Mouse (Mus musculus): ENCODE measurements around the gene Bag1. TPM values are rescaled to one million over a fixed set of nuclear protein-coding genes. Genes with fewer than 3 reads are reported as not detected.
A peak's percentile ranks its signal among the peaks of the same experiment; 100 is the strongest.

Bag1 gene
- 179 and 181 TPM in 2 replicates for polyA plus RNA-seq (2015; fragmentation: Nextera tagmentation; extraction: Ambion mirVana)

DNA sequence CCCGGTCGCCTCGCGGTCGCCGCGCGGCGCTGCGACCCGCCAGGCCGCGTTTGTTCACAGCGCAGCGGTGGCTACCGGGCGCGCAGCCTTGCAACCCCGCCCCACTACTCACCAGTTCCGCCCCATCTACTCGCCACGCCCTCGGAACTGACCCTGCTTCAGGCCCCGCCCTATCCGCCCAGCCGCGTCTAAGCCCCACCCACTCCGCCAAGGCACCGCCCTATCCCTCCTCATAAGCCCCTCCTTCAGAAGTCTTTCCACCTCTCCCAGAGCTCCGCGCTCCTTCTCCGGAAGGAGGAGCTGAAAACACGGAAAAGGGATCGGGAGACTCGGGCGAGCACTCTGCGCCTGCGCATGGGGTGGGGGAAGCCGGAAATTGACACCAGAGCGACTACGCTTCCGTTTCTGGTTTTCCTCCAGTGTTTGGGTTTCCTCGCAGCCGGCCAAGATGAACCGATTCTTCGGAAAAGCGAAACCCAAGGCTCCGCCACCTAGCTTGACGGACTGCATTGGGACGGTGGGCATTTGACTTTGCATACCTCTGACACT is at the start of gene Bag1, which contains the start of gene Chmp5:
Gene Bag1, minus strand, starts transcription at position 135 of the 549 bp plus-strand sequence.
Gene Chmp5, plus strand, starts transcription at position 248 of the 549 bp plus-strand sequence.
- ATAC-seq (replicated peaks; ENCODE audit: insufficient number of reproducible peaks, insufficient read depth, low FRiP score, low read depth): peak; percentile 100
- Histone ChIP-seq H3K4me2 (peak within 1 kb of the TSS; percentile 79), H3K27me3 (no peaks in the 10 kb centered on the region), H3K4me3 (peak within 1 kb of the TSS; percentile 80), H3K36me3 (peaks cover 52% of the 10 kb centered on the region), H3K4me1 (replicated peaks) (peaks cover 22% of the 10 kb centered on the region), H3K27ac (peak within 1 kb of the TSS; percentile 89), H3K9ac (peak within 1 kb of the TSS; percentile 92), H3K9me3 (replicated peaks) (no peaks in the 10 kb centered on the region)
- under 1% methylated on average over 50 of the region's 50 CpGs for WGBS

DNA sequence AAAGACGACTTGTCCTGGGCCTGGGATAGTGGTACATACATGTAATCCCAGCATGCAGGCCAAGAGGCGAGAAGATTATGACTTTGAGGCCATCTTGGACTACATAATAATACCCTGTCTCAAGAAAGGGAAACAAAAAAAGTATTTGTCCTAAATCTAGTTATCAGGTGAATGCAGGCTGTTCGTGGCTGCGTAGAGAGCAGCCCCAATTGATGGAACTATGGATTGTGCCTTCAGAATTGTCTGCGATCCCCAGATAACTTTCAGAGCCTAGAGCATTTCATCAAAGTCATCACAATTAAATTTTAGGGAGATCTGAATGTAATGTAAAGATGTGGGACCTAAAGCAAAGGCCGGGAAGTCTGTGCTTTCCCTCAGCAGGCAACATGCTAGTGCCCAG is 48.2 kb upstream of the Bag1 start:
- Histone ChIP-seq H3K4me3 (no peak overlapping the region), H3K9ac (no peak overlapping the region), H3K36me3 (peaks cover 95% of the 10 kb centered on the region), H3K27ac (no peak overlapping the region), H3K4me1 (replicated peaks) (no peaks in the 10 kb centered on the region), H3K9me3 (replicated peaks) (no peaks in the 10 kb centered on the region), H3K27me3 (no peaks in the 10 kb centered on the region), H3K4me2 (no peak overlapping the region)
- ATAC-seq (replicated peaks; ENCODE audit: insufficient number of reproducible peaks, insufficient read depth, low FRiP score, low read depth): no peak
- 94% methylated on average over 6 of the region's 6 CpGs for WGBS

DNA sequence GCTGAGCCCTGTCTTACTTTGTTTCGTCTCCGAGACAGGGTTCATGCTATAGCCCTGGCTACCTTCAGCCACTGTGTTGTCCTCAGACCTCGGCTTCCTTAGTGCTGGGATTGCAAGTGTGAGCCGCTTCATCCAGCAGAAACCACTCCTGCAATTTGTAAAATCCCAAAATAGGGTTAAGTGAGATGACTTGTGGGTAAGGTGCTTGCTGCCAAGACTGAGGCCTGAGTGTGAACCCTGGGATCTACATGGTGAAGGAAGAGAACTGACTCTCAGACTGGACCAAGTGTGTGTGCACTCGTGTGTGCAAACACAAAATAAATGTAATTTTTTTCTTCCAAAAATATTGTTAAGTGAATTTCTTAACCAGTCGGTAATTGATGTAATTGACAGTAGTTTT is 41.5 kb upstream of the Bag1 start:
- Histone ChIP-seq H3K27me3 (no peaks in the 10 kb centered on the region), H3K4me3 (no peak overlapping the region), H3K9me3 (replicated peaks) (no peaks in the 10 kb centered on the region), H3K4me2 (no peak overlapping the region), H3K36me3 (peaks cover 89% of the 10 kb centered on the region), H3K9ac (no peak overlapping the region), H3K27ac (no peak overlapping the region), H3K4me1 (replicated peaks) (no peaks in the 10 kb centered on the region)
- WGBS: 85% methylated on average over 6 of the region's 6 CpGs
- ATAC-seq (replicated peaks; ENCODE audit: insufficient number of reproducible peaks, insufficient read depth, low FRiP score, low read depth): no peak

DNA sequence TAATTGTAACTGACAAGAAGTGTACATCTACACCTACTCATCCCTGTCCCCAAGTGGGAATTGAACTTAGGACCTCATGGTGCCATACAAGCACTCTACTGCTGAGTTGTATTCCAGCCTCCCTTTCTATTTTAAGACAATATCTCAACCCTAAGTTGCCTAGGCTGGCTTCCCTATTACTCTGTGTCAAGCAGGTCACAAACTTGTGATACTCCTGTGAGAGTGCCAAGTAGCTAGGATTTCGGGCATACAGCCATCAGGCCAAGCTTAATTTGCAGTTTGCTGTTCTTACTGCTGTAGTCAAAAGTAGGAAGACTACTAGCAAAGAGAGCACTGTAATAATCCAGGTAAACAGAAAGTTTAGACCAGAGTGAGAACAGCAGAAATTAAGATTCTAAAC is 35.6 kb upstream of the Bag1 start:
- Histone ChIP-seq H3K9me3 (replicated peaks) (no peaks in the 10 kb centered on the region), H3K4me3 (no peak overlapping the region), H3K9ac (no peak overlapping the region), H3K27me3 (no peaks in the 10 kb centered on the region), H3K4me2 (no peak overlapping the region), H3K27ac (peak overlapping the region; percentile 46; the same call in 1 of the 2 replicates), H3K4me1 (replicated peaks) (peaks cover 9% of the 10 kb centered on the region), H3K36me3 (peaks cover 58% of the 10 kb centered on the region)
- WGBS: 55% methylated on average over 1 of the region's 1 CpGs
- ATAC-seq (replicated peaks; ENCODE audit: insufficient number of reproducible peaks, insufficient read depth, low FRiP score, low read depth): no peak

DNA sequence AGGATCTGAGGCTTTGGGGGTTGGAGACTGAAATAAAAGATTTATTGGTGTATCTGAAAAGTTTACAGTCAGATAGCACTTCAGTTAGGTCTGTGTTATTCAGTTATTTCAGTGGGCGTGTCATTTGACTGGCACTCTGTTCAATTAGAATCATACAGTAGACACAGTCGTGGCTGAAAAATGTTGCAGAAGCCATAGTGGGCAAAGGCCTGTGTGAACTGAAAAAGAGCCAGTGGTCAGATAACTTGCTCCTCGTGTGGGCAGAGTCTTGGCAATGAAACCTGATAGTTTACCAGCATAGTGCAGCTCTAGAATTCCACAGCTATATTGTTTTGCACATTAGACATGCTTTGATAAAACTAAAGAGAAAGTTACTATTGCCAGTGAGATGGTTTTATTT is 34.4 kb upstream of the Bag1 start:
- H3K4me1 ChIP-seq (replicated peaks): peaks cover 9% of the 10 kb centered on the region
- no peaks in the 10 kb centered on the region for H3K9me3 ChIP-seq (replicated peaks)
- H3K36me3 ChIP-seq: peaks cover 60% of the 10 kb centered on the region
- 65% methylated on average over 3 of the region's 3 CpGs for WGBS
- ATAC-seq (replicated peaks; ENCODE audit: insufficient number of reproducible peaks, insufficient read depth, low FRiP score, low read depth): no peak
- no peak overlapping the region for H3K4me3 ChIP-seq
- H3K9ac ChIP-seq: no peak overlapping the region
- H3K27ac ChIP-seq: no peak overlapping the region
- H3K27me3 ChIP-seq: no peaks in the 10 kb centered on the region
- no peak overlapping the region for H3K4me2 ChIP-seq

DNA sequence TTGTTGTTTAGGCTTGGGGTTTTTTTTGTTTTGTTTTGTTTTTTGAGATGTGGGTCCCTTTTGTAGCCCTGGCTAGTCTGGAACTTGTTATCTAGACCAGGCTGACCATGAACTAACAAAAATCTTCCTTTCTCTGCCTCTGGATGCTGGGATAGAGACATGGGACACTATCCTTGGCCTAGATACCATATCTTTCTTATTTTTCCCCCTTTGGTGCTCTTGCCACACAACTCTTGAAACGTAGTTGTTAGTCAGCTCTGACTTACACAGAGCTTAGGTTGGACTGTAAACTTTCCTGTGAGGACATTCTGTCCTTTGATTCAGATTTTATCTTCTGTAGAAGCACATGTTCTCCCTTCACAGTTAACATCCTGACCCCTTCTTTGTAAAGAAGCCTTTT is 31.3 kb upstream of the Bag1 start:
- 89% methylated on average over 1 of the region's 1 CpGs for WGBS
- H3K4me3 ChIP-seq: no peak overlapping the region
- ATAC-seq (replicated peaks; ENCODE audit: insufficient number of reproducible peaks, insufficient read depth, low FRiP score, low read depth): no peak
- H3K9me3 ChIP-seq (replicated peaks): no peaks in the 10 kb centered on the region
- no peak overlapping the region for H3K27ac ChIP-seq
- H3K36me3 ChIP-seq: peaks cover 47% of the 10 kb centered on the region
- no peak overlapping the region for H3K9ac ChIP-seq
- no peak overlapping the region for H3K4me2 ChIP-seq
- H3K27me3 ChIP-seq: no peaks in the 10 kb centered on the region
- H3K4me1 ChIP-seq (replicated peaks): peaks cover 9% of the 10 kb centered on the region

DNA sequence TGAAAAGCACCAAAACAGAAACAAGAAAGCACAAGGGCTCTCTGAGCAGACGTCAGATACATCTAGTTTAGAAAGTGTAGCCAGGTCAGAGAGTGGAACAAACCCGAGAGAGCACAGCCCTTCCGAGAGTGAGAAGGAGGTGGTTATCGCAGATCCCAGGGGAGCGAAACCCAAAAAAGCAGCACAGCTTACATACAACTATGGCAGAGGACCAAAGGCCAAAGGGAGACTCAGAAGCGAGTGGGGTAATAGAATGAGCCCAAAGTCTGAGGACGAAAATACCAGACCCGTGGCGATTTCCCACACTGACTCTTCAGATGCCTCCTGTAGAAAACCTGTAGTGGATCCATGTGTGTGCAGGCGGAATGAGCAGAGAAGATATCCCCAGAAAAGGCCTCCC is 28.6 kb upstream of the Bag1 start:
- Histone ChIP-seq H3K27ac (no peak overlapping the region), H3K36me3 (peaks cover 42% of the 10 kb centered on the region), H3K4me2 (no peak overlapping the region), H3K27me3 (no peaks in the 10 kb centered on the region), H3K9me3 (replicated peaks) (no peaks in the 10 kb centered on the region), H3K9ac (no peak overlapping the region), H3K4me1 (replicated peaks) (peaks cover 18% of the 10 kb centered on the region; the same call in 1 of the 2 replicates), H3K4me3 (no peak overlapping the region)
- 92% methylated on average over 10 of the region's 10 CpGs for WGBS
- ATAC-seq (replicated peaks; ENCODE audit: insufficient number of reproducible peaks, insufficient read depth, low FRiP score, low read depth): no peak

DNA sequence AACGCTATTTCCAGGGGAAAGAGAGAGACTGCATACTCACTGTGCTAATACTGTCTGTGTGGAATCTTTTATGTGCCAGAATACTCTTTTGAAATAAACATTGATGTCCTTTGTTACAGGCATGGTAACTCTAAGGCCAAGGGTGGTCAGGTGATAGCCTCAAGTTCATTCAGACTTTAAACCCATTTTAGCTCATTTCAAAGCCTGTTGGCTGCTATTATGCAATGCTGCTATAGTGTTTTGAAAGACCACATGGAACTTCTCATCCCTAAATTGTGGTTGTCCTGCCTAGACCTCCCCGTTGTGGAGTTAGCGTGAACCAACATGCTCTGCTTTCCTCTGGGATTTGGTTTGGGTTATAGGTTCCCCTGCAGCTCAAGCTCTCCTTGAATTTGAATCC is 27.6 kb upstream of the Bag1 start:
- Histone ChIP-seq H3K4me1 (replicated peaks) (peaks cover 18% of the 10 kb centered on the region; the same call in 1 of the 2 replicates), H3K4me3 (no peak overlapping the region), H3K4me2 (no peak overlapping the region), H3K27ac (no peak overlapping the region), H3K9ac (no peak overlapping the region), H3K27me3 (no peaks in the 10 kb centered on the region), H3K9me3 (replicated peaks) (no peaks in the 10 kb centered on the region), H3K36me3 (peaks cover 37% of the 10 kb centered on the region)
- ATAC-seq (replicated peaks; ENCODE audit: insufficient number of reproducible peaks, insufficient read depth, low FRiP score, low read depth): no peak
- WGBS: 88% methylated on average over 3 of the region's 3 CpGs

DNA sequence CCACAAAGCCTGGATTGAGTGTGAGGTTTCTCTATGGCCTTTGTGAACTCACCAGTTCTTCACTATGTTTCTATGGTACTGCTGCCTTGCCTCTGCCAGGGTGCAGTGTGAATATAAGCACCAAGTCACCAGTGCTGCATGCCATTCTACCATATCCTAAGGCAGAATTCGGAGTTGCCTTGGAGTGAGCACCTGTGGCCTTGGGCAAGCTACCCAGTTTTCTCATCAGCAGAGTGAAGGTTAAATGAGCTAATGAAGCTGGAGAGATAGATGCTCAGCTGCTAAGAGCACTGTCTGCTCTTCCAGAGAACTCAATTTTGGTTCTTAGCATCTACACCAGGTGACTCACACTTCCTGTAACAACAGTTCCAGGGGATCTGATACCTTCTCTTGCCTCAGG is 25.9 kb upstream of the Bag1 start:
- ATAC-seq (replicated peaks; ENCODE audit: insufficient number of reproducible peaks, insufficient read depth, low FRiP score, low read depth): no peak
- WGBS: 96% methylated on average over 1 of the region's 1 CpGs
- no peaks in the 10 kb centered on the region for H3K27me3 ChIP-seq

DNA sequence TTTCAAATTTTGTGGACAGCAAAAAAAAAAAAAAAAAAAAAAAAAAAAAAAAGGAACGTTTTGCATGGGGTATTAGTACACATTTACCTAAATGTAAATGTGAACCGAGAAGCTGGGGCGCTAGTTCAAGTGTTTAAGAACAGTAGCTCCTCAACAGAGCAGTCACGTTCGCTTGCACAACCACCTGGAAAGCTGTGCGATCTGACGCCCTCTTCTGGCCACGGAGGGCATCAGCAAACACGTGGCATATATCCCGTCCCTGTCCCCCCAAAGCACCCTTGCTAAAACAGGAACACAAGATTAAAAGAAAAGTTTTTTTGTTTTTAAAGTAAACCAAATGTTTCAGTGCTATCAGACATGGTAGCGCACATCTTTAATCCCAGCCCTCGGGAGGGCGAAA is 23.6 kb upstream of the Bag1 start:
- Histone ChIP-seq H3K9ac (peak overlapping the region; percentile 84), H3K36me3 (peaks cover 6% of the 10 kb centered on the region), H3K4me1 (replicated peaks) (peaks cover 25% of the 10 kb centered on the region), H3K27me3 (no peaks in the 10 kb centered on the region), H3K9me3 (replicated peaks) (no peaks in the 10 kb centered on the region), H3K4me3 (peak overlapping the region; percentile 85), H3K4me2 (peak overlapping the region; percentile 81), H3K27ac (peak overlapping the region; percentile 95)
- ATAC-seq (replicated peaks; ENCODE audit: insufficient number of reproducible peaks, insufficient read depth, low FRiP score, low read depth): no peak
- WGBS: 24% methylated on average over 13 of the region's 13 CpGs

More for the DNA sequence above, 25.9 kb upstream of the Bag1 start:
- H3K4me3 ChIP-seq: no peak overlapping the region
- H3K4me2 ChIP-seq: no peak overlapping the region
- H3K4me1 ChIP-seq (replicated peaks): peaks cover 25% of the 10 kb centered on the region
- no peak overlapping the region for H3K27ac ChIP-seq
- peaks cover 28% of the 10 kb centered on the region for H3K36me3 ChIP-seq
- H3K9me3 ChIP-seq (replicated peaks): no peaks in the 10 kb centered on the region
- H3K9ac ChIP-seq: no peak overlapping the region

DNA sequence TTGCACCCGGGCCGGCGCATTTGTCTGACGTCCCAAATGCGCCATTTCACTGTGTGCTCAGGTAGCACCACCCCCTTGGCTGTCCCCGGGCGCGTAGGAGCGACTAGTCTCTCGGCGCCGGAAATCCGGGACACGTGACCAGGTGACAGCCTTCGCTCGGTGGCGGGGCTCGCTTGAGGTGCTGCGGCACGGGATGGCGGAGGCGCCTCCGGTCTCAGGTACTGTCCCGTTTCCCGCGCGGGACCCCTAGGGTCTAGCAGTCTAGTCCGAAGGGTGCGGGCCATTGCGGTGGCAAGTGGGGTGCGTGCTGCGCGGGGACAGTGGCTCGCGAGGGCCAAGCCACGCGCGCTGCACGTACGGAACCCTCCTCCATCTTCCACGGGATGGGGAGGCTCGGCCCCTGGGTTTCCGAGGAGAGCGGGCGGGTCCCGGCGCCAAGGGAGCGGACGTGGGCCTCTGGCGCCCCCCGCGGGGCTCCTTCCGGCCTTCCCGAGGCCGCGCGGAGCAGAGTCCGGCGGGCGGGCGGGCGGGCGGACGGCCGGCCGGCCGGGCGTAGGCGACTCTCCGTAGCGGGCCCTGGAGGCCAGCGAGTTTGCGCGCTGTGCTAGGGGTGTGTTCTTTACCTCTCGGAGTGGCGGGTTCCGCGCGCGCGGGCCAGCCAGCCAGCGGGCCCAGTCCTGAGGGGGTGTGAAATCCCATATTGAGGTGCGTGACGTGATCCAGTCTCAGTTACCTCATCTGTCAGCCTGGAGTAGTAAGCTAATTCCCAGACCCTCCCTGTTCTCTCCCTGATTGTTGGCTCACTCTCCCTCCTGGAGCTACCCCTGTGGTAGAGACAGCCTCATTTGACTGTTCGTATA is 23.0 kb upstream of the Bag1 start, which contains the start of gene Nfx1:
Gene Nfx1, plus strand, starts transcription at position 65 of the 860 bp plus-strand sequence.
- Histone ChIP-seq H3K4me1 (replicated peaks) (peaks cover 25% of the 10 kb centered on the region), H3K9ac (peak within 1 kb of the TSS; percentile 84), H3K27me3 (no peaks in the 10 kb centered on the region), H3K27ac (peak within 1 kb of the TSS; percentile 95), H3K9me3 (replicated peaks) (no peaks in the 10 kb centered on the region), H3K36me3 (peaks cover 5% of the 10 kb centered on the region), H3K4me2 (peak within 1 kb of the TSS; percentile 81), H3K4me3 (peak within 1 kb of the TSS; percentile 85)
- peak; percentile 94 for ATAC-seq (replicated peaks; ENCODE audit: insufficient number of reproducible peaks, insufficient read depth, low FRiP score, low read depth)
- under 1% methylated on average over 85 of the region's 85 CpGs for WGBS
